Mouse (Mus musculus) midbrain, postnatal 0 days (tissue): ENCODE measurements around the gene Elf2. TPM values are rescaled to one million over a fixed set of nuclear protein-coding genes. Genes with fewer than 3 reads are reported as not detected.

Experiments used
- ATAC-seq: fragments of 200-750 bp; cut with Nextera tagmentation; 2 replicates; pipeline ENCODE4 v1.8.0; 2017; ENCODE audit warnings: moderate number of reproducible peaks, mild to moderate bottlenecking, moderate TSS enrichment, moderate library complexity; ENCODE audit not compliant: low FRiP score
- DNase-seq: peaks from one replicate; pipeline ENCODE4 v3.0.0-alpha.2; 2015; ENCODE audit warnings: low spot score
- H3K27ac ChIP-seq: fragments of 300-500 bp; sonication (generic); 2 replicates; pipeline ENCODE4 v1.5.1; 2014; ENCODE audit warnings: low read depth, mild to moderate bottlenecking, low read length, mixed read lengths
- H3K27me3 ChIP-seq: fragments of 300-500 bp; sonication (generic); 2 replicates; pipeline ENCODE4 v1.6.1; 2014; ENCODE audit warnings: low read length, control low read depth, mixed read lengths; ENCODE audit not compliant: insufficient read depth
- H3K36me3 ChIP-seq: fragments of 300-500 bp; sonication (generic); 2 replicates; pipeline ENCODE4 v1.6.1; 2014; ENCODE audit warnings: low read length, control low read depth, mixed read lengths; ENCODE audit not compliant: insufficient read depth
- H3K4me1 ChIP-seq: fragments of 300-500 bp; sonication (generic); 2 replicates; pipeline ENCODE4 v1.6.1; 2014; ENCODE audit warnings: mild to moderate bottlenecking, control low read depth, antibody characterized with exemption, low read length, mixed read lengths; ENCODE audit not compliant: insufficient read depth
- H3K4me2 ChIP-seq: fragments of 300-500 bp; sonication (generic); 2 replicates; pipeline ENCODE4 v1.6.1; 2014; ENCODE audit warnings: low read depth, mild to moderate bottlenecking, low read length, mixed read lengths; ENCODE audit not compliant: poor library complexity, severe bottlenecking
- H3K4me3 ChIP-seq: fragments of 300-500 bp; sonication (generic); 2 replicates; pipeline ENCODE4 v1.5.1; 2014; ENCODE audit warnings: low read depth, mild to moderate bottlenecking, low read length, moderate library complexity
- H3K9ac ChIP-seq: fragments of 300-500 bp; sonication (generic); replicated peaks from 2 replicates; pipeline ENCODE4 v1.6.1; 2014; ENCODE audit warnings: mild to moderate bottlenecking, low read length, moderate library complexity, mixed read lengths; ENCODE audit not compliant: poor library complexity, severe bottlenecking
- H3K9me3 ChIP-seq: fragments of 300-500 bp; sonication (generic); 2 replicates; pipeline ENCODE4 v1.6.1; 2016; ENCODE audit warnings: low read length, control low read depth
- CTCF ChIP-seq: IDR thresholded peaks from 2 replicates; pipeline ENCODE4 v1.5.1; 2016; ENCODE audit warnings: antibody characterized with exemption, mild to moderate bottlenecking
- WGBS: fragments of 180-500 bp; shearing (Covaris S2); extraction: QIAGEN DNeasy Blood & Tissue Kit; methylation state at CpG from one replicate; pipeline ENCODE4 v1.1.7; 2014; 5-methylcytosine and 5-hydroxymethylcytosine counted together
- polyA plus RNA-seq: library from polyadenylated mRNA; unstranded; fragments of >200 nt; fragmentation: Nextera tagmentation; extraction: Ambion mirVana; gene quantifications from 2 replicates; pipeline ENCODE4 v1.2.1, GENCODE M21; 2015
- total RNA-seq: library from RNA; depleted of rRNA; stranded (reverse); fragments of >200 nt; gene quantifications from 2 replicates; pipeline ENCODE4 v1.2.3, GENCODE M21; 2014

Gene Elf2
- total and polyA plus RNA-seq, 2 experiments from 2014 or later: 26.1 to 38.7 TPM

DNA sequence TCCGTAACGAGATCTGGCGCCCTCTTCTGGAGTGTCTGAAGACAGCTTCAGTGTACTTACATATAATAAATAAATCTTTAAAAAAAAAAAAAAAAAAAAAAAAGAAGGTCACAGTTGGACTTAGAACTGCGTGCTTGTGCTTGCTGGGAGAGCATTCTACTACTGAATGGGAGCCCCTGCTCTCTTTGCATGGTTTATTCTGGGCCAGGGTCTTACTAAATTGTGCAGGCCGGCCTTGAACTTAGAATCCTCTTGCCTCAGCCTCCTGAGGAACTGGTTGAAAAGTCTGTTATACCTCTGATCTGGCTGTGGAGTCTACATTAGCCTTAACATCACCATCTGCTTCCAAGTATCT is 40.2 kb upstream of the Elf2 start:
- no peak for TF ChIP-seq CTCF

DNA sequence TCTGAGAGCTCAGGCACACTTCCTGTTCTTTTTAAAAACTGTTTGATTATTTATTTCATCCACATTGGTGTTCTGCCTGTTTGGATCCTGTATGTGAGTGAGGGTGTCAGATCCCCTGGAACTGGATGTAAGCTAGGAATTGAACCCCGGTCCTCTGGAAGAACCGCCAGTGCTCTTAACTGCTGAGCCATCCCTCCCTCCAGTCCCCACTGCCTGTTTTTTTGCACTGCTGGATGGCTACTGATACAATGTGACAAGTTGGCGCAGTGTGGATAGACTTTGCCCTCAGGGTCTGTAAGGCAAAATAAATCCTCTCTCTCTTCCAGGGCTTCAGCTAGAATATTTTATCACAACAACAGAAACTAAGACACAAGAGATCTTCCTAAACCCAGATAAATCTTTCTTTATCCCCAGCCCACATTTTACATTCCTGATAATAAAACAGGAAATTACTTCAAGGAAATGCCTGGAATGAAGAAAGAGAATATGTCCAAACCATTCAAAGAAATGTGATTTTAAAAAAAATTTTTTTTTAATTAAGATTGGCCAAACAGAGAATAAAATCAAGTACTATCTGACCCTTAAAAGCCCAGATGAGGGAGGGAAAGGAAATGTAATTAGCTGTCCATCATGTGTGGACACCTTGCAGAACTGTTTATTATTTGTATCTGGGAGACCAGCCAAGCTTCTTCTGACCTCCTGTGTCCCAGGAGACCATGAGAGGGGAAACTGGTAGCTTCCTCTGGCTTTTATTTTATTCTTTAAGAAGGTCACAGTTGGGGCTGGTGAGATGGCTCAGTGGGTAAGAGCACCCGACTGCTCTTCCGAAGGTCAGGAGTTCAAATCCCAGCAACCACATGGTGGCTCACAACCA is 39.6 kb upstream of the Elf2 start:
- Histone ChIP-seq H3K27me3 (no peaks in the 10 kb centered on the region), H3K4me1 (no peaks in the 10 kb centered on the region), H3K36me3 (no peaks in the 10 kb centered on the region), H3K9ac (no peak overlapping the region), H3K4me2 (no peak overlapping the region), H3K4me3 (no peak overlapping the region), H3K9me3 (no peaks in the 10 kb centered on the region), H3K27ac (no peak overlapping the region)
- 51% methylated on average over 5 of the region's 5 CpGs for WGBS
- ATAC-seq (no peak), DNase-seq (peak; percentile 34)
- TF ChIP-seq CTCF: no peak

More for the DNA sequence above, 40.2 kb upstream of the Elf2 start:
- no peak for ATAC-seq
- no peaks in the 10 kb centered on the region for H3K27me3 ChIP-seq
- no peaks in the 10 kb centered on the region for H3K4me1 ChIP-seq
- 68% methylated on average over 2 of the region's 5 CpGs for WGBS
- H3K9me3 ChIP-seq: no peaks in the 10 kb centered on the region
- H3K9ac ChIP-seq: no peak overlapping the region
- H3K4me3 ChIP-seq: no peak overlapping the region
- no peak for DNase-seq
- H3K4me2 ChIP-seq: no peak overlapping the region
- no peak overlapping the region for H3K27ac ChIP-seq
- H3K36me3 ChIP-seq: no peaks in the 10 kb centered on the region

DNA sequence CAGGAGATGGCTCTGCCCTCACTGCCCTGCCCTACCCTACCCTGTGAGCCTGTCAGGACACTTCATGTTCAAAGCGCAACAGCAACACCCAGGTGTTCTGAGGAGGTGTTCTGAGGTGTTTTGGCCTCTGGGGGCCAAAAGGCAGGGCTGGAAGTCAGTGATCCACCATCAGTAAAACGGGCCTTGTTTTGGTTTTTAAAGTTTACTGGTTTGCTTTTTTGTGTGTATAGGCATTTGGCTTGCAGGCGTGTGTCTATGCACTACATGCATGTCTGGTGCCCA is 38.1 kb upstream of the Elf2 start:
- Histone ChIP-seq H3K4me2 (peak overlapping the region; percentile 33; the same call in 1 of the 2 replicates), H3K36me3 (no peaks in the 10 kb centered on the region), H3K27me3 (no peaks in the 10 kb centered on the region), H3K27ac (no peak overlapping the region), H3K4me3 (no peak overlapping the region), H3K9ac (no peak overlapping the region), H3K9me3 (no peaks in the 10 kb centered on the region), H3K4me1 (no peaks in the 10 kb centered on the region)
- no peak for TF ChIP-seq CTCF
- 89% methylated on average over 3 of the region's 3 CpGs for WGBS
- ATAC-seq (no peak), DNase-seq (no peak)

DNA sequence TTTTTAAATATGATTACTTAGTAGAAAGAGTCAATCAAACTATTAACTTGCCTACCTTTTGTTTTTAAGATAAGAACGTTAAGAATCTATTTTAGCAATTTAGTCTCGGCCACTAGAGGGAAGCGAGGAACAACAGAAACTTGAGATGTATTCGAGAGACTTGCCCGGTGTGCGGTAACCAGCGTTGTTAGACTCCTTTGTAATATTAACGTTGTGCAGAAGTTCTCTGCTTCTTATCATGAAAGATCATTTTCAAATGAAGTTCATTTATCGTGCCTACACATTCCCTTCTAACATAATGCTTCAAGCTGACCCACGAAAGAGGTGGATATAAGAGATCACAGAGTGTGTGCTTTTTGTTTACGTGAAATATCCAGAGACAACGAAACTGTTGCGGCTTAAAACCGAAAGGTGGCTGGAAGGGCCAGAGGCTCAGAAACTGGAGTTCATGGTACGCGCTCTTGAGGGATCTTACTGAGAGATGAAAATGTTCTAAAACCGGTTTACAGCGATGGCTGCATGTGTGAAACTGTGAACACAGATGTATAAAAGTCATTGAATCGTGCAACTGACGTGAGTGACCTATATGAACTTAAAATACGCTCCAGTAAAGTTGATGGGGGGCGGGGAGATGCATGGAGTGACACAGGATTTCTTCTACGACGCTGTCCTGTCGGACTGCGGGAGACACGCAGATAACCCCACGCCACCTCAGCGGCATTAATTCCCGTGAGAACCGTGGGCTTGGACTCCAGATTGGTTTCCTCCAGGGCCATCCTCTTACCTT is 37.6 kb upstream of the Elf2 start:
- no peak for ATAC-seq
- Histone ChIP-seq H3K36me3 (no peaks in the 10 kb centered on the region), H3K4me2 (peak overlapping the region; percentile 33), H3K9ac (no peak overlapping the region), H3K9me3 (no peaks in the 10 kb centered on the region), H3K27ac (no peak overlapping the region), H3K4me1 (no peaks in the 10 kb centered on the region), H3K4me3 (peak overlapping the region; percentile 18; the same call in 1 of the 2 replicates), H3K27me3 (no peaks in the 10 kb centered on the region)
- peak; percentile 70 for DNase-seq
- peak; percentile 71 for TF ChIP-seq CTCF
- 37% methylated on average over 31 of the region's 31 CpGs for WGBS

DNA sequence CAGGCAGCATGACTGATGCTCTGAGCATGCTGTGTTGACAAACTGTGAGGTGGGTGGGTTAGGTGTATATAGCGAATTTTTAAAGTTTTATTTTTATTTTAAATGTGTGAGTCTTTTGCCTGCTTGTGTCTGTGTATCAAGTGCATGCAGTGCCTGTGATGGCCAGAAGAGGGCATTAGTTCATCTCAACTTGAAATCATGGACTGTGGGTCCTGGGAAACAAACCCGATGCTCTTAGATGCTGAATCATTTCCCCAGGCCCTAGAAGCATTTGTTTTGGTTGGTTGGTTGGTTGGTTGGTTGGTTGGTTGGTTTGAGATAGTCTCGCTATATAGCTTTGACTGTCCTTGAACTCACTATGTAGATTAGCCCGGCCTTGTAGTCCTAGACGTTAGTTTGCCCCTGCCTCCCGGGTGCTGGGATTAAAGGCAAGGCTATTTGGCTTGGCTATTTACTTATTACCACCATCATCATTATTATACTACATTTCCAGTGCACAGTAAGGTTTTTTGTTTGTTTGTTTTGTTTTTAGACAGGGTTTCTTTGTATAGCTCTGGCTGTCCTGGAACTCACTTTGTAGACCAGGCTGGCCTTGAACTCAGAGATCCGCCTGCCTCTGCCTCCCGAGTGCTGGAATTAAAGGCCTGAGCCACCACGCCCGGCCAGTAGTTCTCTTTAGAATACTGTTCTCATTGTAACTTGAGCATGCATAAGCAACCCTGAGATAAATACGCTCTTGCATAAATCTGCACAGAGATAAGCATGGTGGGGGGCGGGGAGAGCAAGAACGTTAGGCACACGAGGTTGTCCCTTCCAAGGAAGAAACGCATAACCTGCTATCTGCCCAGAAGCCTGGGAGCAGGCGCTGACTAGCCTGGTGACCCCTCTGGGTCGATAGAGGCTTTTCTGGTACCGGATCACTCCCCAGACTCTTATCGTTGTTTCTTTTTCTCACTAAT is 35.1 kb upstream of the Elf2 start:
- ATAC-seq (no peak), DNase-seq (peak; percentile 42)
- Histone ChIP-seq H3K9ac (no peak overlapping the region), H3K9me3 (no peaks in the 10 kb centered on the region), H3K4me1 (no peaks in the 10 kb centered on the region), H3K27ac (no peak overlapping the region), H3K4me3 (no peak overlapping the region), H3K4me2 (no peak overlapping the region), H3K27me3 (no peaks in the 10 kb centered on the region), H3K36me3 (no peaks in the 10 kb centered on the region)
- 86% methylated on average over 19 of the region's 19 CpGs for WGBS
- peak; percentile 70 for TF ChIP-seq CTCF
